Mouse (Mus musculus) brain, embryonic 18.5 days (tissue): ENCODE measurements around the gene Hes6.

ENCODE experiments used
- DNase-seq: peaks from one replicate; pipeline ENCODE4 v3.0.0-alpha.2; 2012; ENCODE audit warnings: low read depth, low spot score

Hes6 gene

GRCm38 (mm10) chr1:91405406-91406169 lies 8.2 kb downstream of the Hes6 start:
- DNase-seq, result no peak

GRCm38 (mm10) chr1:91404976-91405375 lies 8.9 kb downstream of the Hes6 start:
- DNase-seq, result no peak

- DNase-seq, result peak; percentile 64
Measured at GRCm38 (mm10) chr1:91398260-91399062, 15.4 kb downstream of the Hes6 start, which contains the start of gene Ilkap. Gene Ilkap, minus strand, starts transcription at chr1:91398815.

- DNase-seq, result no peak
Measured at GRCm38 (mm10) chr1:91397927-91398259, 15.9 kb downstream of the Hes6 start.

- no peak for DNase-seq
Measured at GRCm38 (mm10) chr1:91390369-91390768, 23.5 kb downstream of the Hes6 start.

- no peak for DNase-seq
Measured at GRCm38 (mm10) chr1:91381091-91381471, 32.8 kb downstream of the Hes6 start.

GRCm38 (mm10) chr1:91380453-91381090 lies 33.3 kb downstream of the Hes6 start:
- DNase-seq, result peak; percentile 26

- DNase-seq, result no peak
Measured at GRCm38 (mm10) chr1:91373414-91373835, 40.4 kb downstream of the Hes6 start.

GRCm38 (mm10) chr1:91370055-91370454 lies 43.8 kb downstream of the Hes6 start:
- DNase-seq, result no peak

- DNase-seq, result no peak
Measured at GRCm38 (mm10) chr1:91369408-91369807, 44.4 kb downstream of the Hes6 start.

GRCm38 (mm10) chr1:91367295-91367694 lies 46.5 kb downstream of the Hes6 start:
- no peak for DNase-seq

- no peak for DNase-seq
Measured at GRCm38 (mm10) chr1:91366215-91367108, 47.4 kb downstream of the Hes6 start, which contains the start of gene Erfe. Gene Erfe, plus strand, starts transcription at chr1:91366430.

- no peak for DNase-seq
Measured at GRCm38 (mm10) chr1:91365816-91366214, 48.0 kb downstream of the Hes6 start.

GRCm38 (mm10) chr1:91364822-91365644 lies 48.8 kb downstream of the Hes6 start:
- DNase-seq, result no peak

GRCm38 (mm10) chr1:91362113-91362512 lies 51.7 kb downstream of the Hes6 start:
- no peak for DNase-seq
